17 mouse cellular contexts compared by ENCODE assay signal in the genomic region with DNA sequence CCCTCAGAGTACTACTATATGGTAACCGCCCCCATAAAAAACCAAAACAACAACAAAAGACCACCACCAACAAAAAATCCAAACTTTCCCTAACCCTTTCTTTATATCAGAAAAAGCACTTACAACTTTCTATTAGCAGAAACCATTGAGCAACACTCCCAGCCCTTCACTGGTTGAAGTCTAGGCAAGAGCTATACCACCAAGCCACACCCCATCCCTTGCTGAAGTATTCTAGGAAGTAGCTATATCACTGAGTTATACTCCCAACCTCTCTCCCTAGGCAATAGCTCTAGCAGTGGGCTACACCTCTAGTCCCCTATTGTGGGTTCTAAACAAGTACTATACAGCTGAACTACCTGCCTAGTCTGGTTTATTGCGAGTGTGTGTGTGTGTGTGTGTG. TPM values are rescaled to one million over a fixed set of nuclear protein-coding genes. Genes with fewer than 3 reads are reported as not detected.
DNase-seq lines count a peak whose midpoint lies in the region; ATAC-seq and TF ChIP-seq lines count a peak whose summit lies in the region.
"Had no signal": no experiment of that assay in that cellular context is flagged by ENCODE, and none has a peak within 500 bp of the region (broad histone marks: within the 10 kb centered on the region; RNA-seq: fewer than 3 reads in every experiment).

No protein-coding gene starts in this region.

- no peak for ATAC-seq in hindbrain, embryonic 14.5 days (ENCODE audit: low FRiP score)
- no peak for ATAC-seq in hindbrain, embryonic 12.5 days (ENCODE audit: low FRiP score)
- no peak for ATAC-seq in neural tube, embryonic 13.5 days (ENCODE audit: low read depth)
- no peak for ATAC-seq in liver, embryonic 13.5 days (ENCODE audit: low read depth)
- ATAC-seq in neural tube, embryonic 15.5 days (ENCODE audit: low FRiP score), result no peak

- no peak overlapping the region for H3K27ac ChIP-seq in hindbrain, embryonic 14.5 days
- no peak overlapping the region for H3K27ac ChIP-seq in hindbrain, embryonic 12.5 days
- H3K27ac ChIP-seq in neural tube, embryonic 13.5 days (replicated peaks), result no peak overlapping the region
- H3K27ac ChIP-seq in liver, embryonic 13.5 days, result no peak overlapping the region
- peak overlapping the region; percentile 88; the same call in 1 of the 2 replicates for H3K27ac ChIP-seq in neural tube, embryonic 15.5 days (replicated peaks)

- peak overlapping the region; percentile 63; the same call in 1 of the 2 replicates for H3K9ac ChIP-seq in hindbrain, embryonic 14.5 days
- H3K9ac ChIP-seq in hindbrain, embryonic 12.5 days, result no peak overlapping the region
- H3K9ac ChIP-seq in neural tube, embryonic 13.5 days, result no peak overlapping the region
- no peak overlapping the region for H3K9ac ChIP-seq in liver, embryonic 13.5 days
- H3K9ac ChIP-seq in neural tube, embryonic 15.5 days (replicated peaks), result no peak overlapping the region

- 91% methylated on average over 2 of the region's 2 CpGs for WGBS in hindbrain, embryonic 14.5 days
- WGBS in hindbrain, embryonic 12.5 days, result 93% methylated on average over 2 of the region's 2 CpGs
- WGBS in neural tube, embryonic 13.5 days, result 94% methylated on average over 2 of the region's 2 CpGs
- 91% methylated on average over 2 of the region's 2 CpGs for WGBS in liver, embryonic 13.5 days (ENCODE audit: insufficient replicate concordance)
- 97% methylated on average over 2 of the region's 2 CpGs for WGBS in neural tube, embryonic 15.5 days
- WGBS in lung, adult 2 months, result 92% methylated on average over 2 of the region's 2 CpGs

- no peaks in the 10 kb centered on the region for H3K27me3 ChIP-seq in hindbrain, embryonic 14.5 days (ENCODE audit: control insufficient read depth, insufficient read depth, low read length)
- H3K27me3 ChIP-seq in hindbrain, embryonic 12.5 days, result no peaks in the 10 kb centered on the region
- H3K27me3 ChIP-seq in neural tube, embryonic 13.5 days, result no peaks in the 10 kb centered on the region
- no peaks in the 10 kb centered on the region for H3K27me3 ChIP-seq in liver, embryonic 13.5 days
- no peaks in the 10 kb centered on the region for H3K27me3 ChIP-seq in neural tube, embryonic 15.5 days (replicated peaks)
- H3K27me3 ChIP-seq: embryonic facial prominence, embryonic 12.5 days; kidney, embryonic 15.5 days; limb, embryonic 13.5 days had no signal

- H3K4me3 ChIP-seq in hindbrain, embryonic 14.5 days (replicated peaks; ENCODE audit: low read length), result no peak overlapping the region
- H3K4me3 ChIP-seq in hindbrain, embryonic 12.5 days, result no peak overlapping the region
- H3K4me3 ChIP-seq in neural tube, embryonic 13.5 days, result no peak overlapping the region
- H3K4me3 ChIP-seq in liver, embryonic 13.5 days (replicated peaks), result peak overlapping the region; percentile 66; the same call in 1 of the 2 replicates
- no peak overlapping the region for H3K4me3 ChIP-seq in neural tube, embryonic 15.5 days (replicated peaks)
- H3K4me3 ChIP-seq in lung, adult 2 months (replicated peaks; ENCODE audit: extremely low read depth, low read depth, low read length), result no peak overlapping the region

- H3K4me1 ChIP-seq in hindbrain, embryonic 14.5 days (replicated peaks; ENCODE audit: control insufficient read depth, insufficient read depth, low read length), result peaks cover 36% of the 10 kb centered on the region
- peaks cover 41% of the 10 kb centered on the region for H3K4me1 ChIP-seq in hindbrain, embryonic 12.5 days
- H3K4me1 ChIP-seq in neural tube, embryonic 13.5 days (replicated peaks), result peaks cover 46% of the 10 kb centered on the region
- H3K4me1 ChIP-seq in liver, embryonic 13.5 days (replicated peaks), result peaks cover 23% of the 10 kb centered on the region
- peaks cover 47% of the 10 kb centered on the region for H3K4me1 ChIP-seq in neural tube, embryonic 15.5 days
- H3K4me1 ChIP-seq in lung, adult 2 months (ENCODE audit: control insufficient read depth, insufficient read depth, low read length), result peaks cover 2% of the 10 kb centered on the region

- TF ChIP-seq POLR2A in lung, adult 2 months (IDR thresholded peaks at IDR 0.05; ENCODE audit: borderline replicate concordance, extremely low read depth, low read depth, low read length), result no peak

- no peak for DNase-seq in hindbrain, embryonic 14.5 days (ENCODE audit: low spot score)
- DNase-seq in neural tube, embryonic 10.5 days (ENCODE audit: extremely low spot score, low spot score), result no peak
- DNase-seq in liver, embryonic 13.5 days, result no peak
- DNase-seq in lung, adult 2 months, result no peak
- DNase-seq in testis, postnatal 10 days (ENCODE audit: low spot score), result no peak
- DNase-seq: cerebellum, postnatal 36 days; heart, adult 2 months; heart, postnatal 4 days; lung, postnatal 10 days; right cerebral cortex, postnatal 25 days; thymus, postnatal 25 days had no signal

- no peaks in the 10 kb centered on the region for H3K9me3 ChIP-seq in hindbrain, embryonic 14.5 days (ENCODE audit: control insufficient read depth, low read length)
- H3K9me3 ChIP-seq in hindbrain, embryonic 12.5 days (replicated peaks), result no peaks in the 10 kb centered on the region
- H3K9me3 ChIP-seq in neural tube, embryonic 13.5 days, result no peaks in the 10 kb centered on the region
- no peaks in the 10 kb centered on the region for H3K9me3 ChIP-seq in liver, embryonic 13.5 days (replicated peaks)
- H3K9me3 ChIP-seq in neural tube, embryonic 15.5 days (replicated peaks), result no peaks in the 10 kb centered on the region
- H3K9me3 ChIP-seq: embryonic facial prominence, embryonic 12.5 days; kidney, embryonic 15.5 days; limb, embryonic 13.5 days had no signal

- no peak for TF ChIP-seq CTCF in lung, adult 2 months (IDR thresholded peaks at IDR 0.05; ENCODE audit: insufficient read depth, low read length)

- peaks cover 32% of the 10 kb centered on the region for H3K36me3 ChIP-seq in hindbrain, embryonic 14.5 days (replicated peaks; ENCODE audit: control insufficient read depth, insufficient read depth)
- H3K36me3 ChIP-seq in hindbrain, embryonic 12.5 days, result peaks cover 42% of the 10 kb centered on the region
- peaks cover 54% of the 10 kb centered on the region for H3K36me3 ChIP-seq in neural tube, embryonic 13.5 days
- H3K36me3 ChIP-seq in liver, embryonic 13.5 days, result peaks cover 5% of the 10 kb centered on the region; the same call in 1 of the 2 replicates
- H3K36me3 ChIP-seq in neural tube, embryonic 15.5 days, result peaks cover 16% of the 10 kb centered on the region

- H3K4me2 ChIP-seq in hindbrain, embryonic 14.5 days (replicated peaks), result peak overlapping the region; percentile 72; the same call in 1 of the 2 replicates
- H3K4me2 ChIP-seq in hindbrain, embryonic 12.5 days (replicated peaks), result no peak overlapping the region
- H3K4me2 ChIP-seq in neural tube, embryonic 13.5 days, result peak overlapping the region; percentile 69; the same call in 1 of the 2 replicates
- peak overlapping the region; percentile 77 for H3K4me2 ChIP-seq in liver, embryonic 13.5 days
- peak overlapping the region; percentile 76 for H3K4me2 ChIP-seq in neural tube, embryonic 15.5 days

RNA-seq across cellular contexts. Expression of gene Spaca6, which starts 12.3 kb away (rescaled TPM):
- 13.0 and 18.7 TPM in 2 replicates for polyA plus RNA-seq in hindbrain, embryonic 14.5 days (2014; fragmentation: Nextera tagmentation; extraction: Ambion mirVana)
- 50.5 and 56.4 TPM in 2 replicates for polyA plus RNA-seq in hindbrain, embryonic 12.5 days (2016; fragmentation: Nextera tagmentation; extraction: Ambion mirVana)
- polyA plus RNA-seq in neural tube, embryonic 13.5 days (2015; fragmentation: Nextera tagmentation; extraction: Ambion mirVana), result 31.4 and 36.0 TPM in 2 replicates
- polyA plus RNA-seq in liver, embryonic 13.5 days (2015; fragmentation: Nextera tagmentation; extraction: Ambion mirVana), result 3.1 and 3.4 TPM in 2 replicates
- polyA plus RNA-seq in neural tube, embryonic 15.5 days (2015; fragmentation: Nextera tagmentation; extraction: Ambion mirVana), result 21.8 and 29.6 TPM in 2 replicates
- polyA plus RNA-seq in lung, adult 2 months (2012; rRNA removed), result 38.5 and 56.7 TPM in 2 replicates

RNA-seq across cellular contexts. Expression of gene Has1, which starts 15.7 kb away (rescaled TPM):
- polyA plus RNA-seq in hindbrain, embryonic 14.5 days (2014; fragmentation: Nextera tagmentation; extraction: Ambion mirVana), result 0.95 and 1.8 TPM in 2 replicates
- polyA plus RNA-seq in hindbrain, embryonic 12.5 days (2016; fragmentation: Nextera tagmentation; extraction: Ambion mirVana), result 1.3 and 1.4 TPM in 2 replicates
- 0.63 and 0.70 TPM in 2 replicates for polyA plus RNA-seq in neural tube, embryonic 13.5 days (2015; fragmentation: Nextera tagmentation; extraction: Ambion mirVana)
- 0.05 TPM in 2 replicates for polyA plus RNA-seq in liver, embryonic 13.5 days (2015; fragmentation: Nextera tagmentation; extraction: Ambion mirVana)
- 1.4 and 1.9 TPM in 2 replicates for polyA plus RNA-seq in neural tube, embryonic 15.5 days (2015; fragmentation: Nextera tagmentation; extraction: Ambion mirVana)
- polyA plus RNA-seq in lung, adult 2 months (2012; rRNA removed), result 1.9 and 3.8 TPM in 2 replicates

RNA-seq across cellular contexts. Expression of gene Fpr1, which starts 44.5 kb away (rescaled TPM):
- not detected in 2 replicates for polyA plus RNA-seq in hindbrain, embryonic 14.5 days (2014; fragmentation: Nextera tagmentation; extraction: Ambion mirVana)
- polyA plus RNA-seq in hindbrain, embryonic 12.5 days (2016; fragmentation: Nextera tagmentation; extraction: Ambion mirVana), result 0.23 TPM in 1 of 2 replicates, not detected in the other
- 0.14 TPM in 1 of 2 replicates, not detected in the other for polyA plus RNA-seq in neural tube, embryonic 13.5 days (2015; fragmentation: Nextera tagmentation; extraction: Ambion mirVana)
- 1.9 and 2.3 TPM in 2 replicates for polyA plus RNA-seq in liver, embryonic 13.5 days (2015; fragmentation: Nextera tagmentation; extraction: Ambion mirVana)
- 0.15 and 0.23 TPM in 2 replicates for polyA plus RNA-seq in neural tube, embryonic 15.5 days (2015; fragmentation: Nextera tagmentation; extraction: Ambion mirVana)
- polyA plus RNA-seq in lung, adult 2 months (2012; rRNA removed), result 15.1 and 19.0 TPM in 2 replicates
- polyA plus RNA-seq: limb, embryonic 13.5 days had no signal

RNA-seq across cellular contexts. Expression of gene Fpr2, which starts 48.3 kb away (rescaled TPM):
- polyA plus RNA-seq in hindbrain, embryonic 14.5 days (2014; fragmentation: Nextera tagmentation; extraction: Ambion mirVana), result 0.21 and 0.37 TPM in 2 replicates
- not detected in 2 replicates for polyA plus RNA-seq in hindbrain, embryonic 12.5 days (2016; fragmentation: Nextera tagmentation; extraction: Ambion mirVana)
- polyA plus RNA-seq in neural tube, embryonic 13.5 days (2015; fragmentation: Nextera tagmentation; extraction: Ambion mirVana), result 0.28 TPM in 1 of 2 replicates, not detected in the other
- 0.36 and 0.95 TPM in 2 replicates for polyA plus RNA-seq in liver, embryonic 13.5 days (2015; fragmentation: Nextera tagmentation; extraction: Ambion mirVana)
- 0.44 TPM in 1 of 2 replicates, not detected in the other for polyA plus RNA-seq in neural tube, embryonic 15.5 days (2015; fragmentation: Nextera tagmentation; extraction: Ambion mirVana)
- polyA plus RNA-seq in lung, adult 2 months (2012; rRNA removed), result 5.4 and 10.9 TPM in 2 replicates
- polyA plus RNA-seq: embryonic facial prominence, embryonic 12.5 days; limb, embryonic 13.5 days had no signal

RNA-seq across cellular contexts. Expression of gene Fpr3, which starts 48.4 kb away (rescaled TPM):
- not detected in 2 replicates for polyA plus RNA-seq in hindbrain, embryonic 14.5 days (2014; fragmentation: Nextera tagmentation; extraction: Ambion mirVana)
- not detected in 2 replicates for polyA plus RNA-seq in hindbrain, embryonic 12.5 days (2016; fragmentation: Nextera tagmentation; extraction: Ambion mirVana)
- polyA plus RNA-seq in neural tube, embryonic 13.5 days (2015; fragmentation: Nextera tagmentation; extraction: Ambion mirVana), result not detected in 2 replicates
- not detected in 2 replicates for polyA plus RNA-seq in liver, embryonic 13.5 days (2015; fragmentation: Nextera tagmentation; extraction: Ambion mirVana)
- not detected in 2 replicates for polyA plus RNA-seq in neural tube, embryonic 15.5 days (2015; fragmentation: Nextera tagmentation; extraction: Ambion mirVana)
- not detected in 2 replicates for polyA plus RNA-seq in lung, adult 2 months (2012; rRNA removed)
- polyA plus RNA-seq: embryonic facial prominence, embryonic 12.5 days; heart, adult 2 months; kidney, embryonic 15.5 days; limb, embryonic 13.5 days had no signal
